Mouse (Mus musculus) splenic B cell, adult 2 months (primary cell): Measurements from ENCODE around the gene Nphs1.

Source experiments
- DNase-seq: peaks from one replicate; pipeline ENCODE4 v3.0.0-alpha.2; 2011; ENCODE audit warnings: low read depth, low spot score
- H3K27me3 ChIP-seq: 2 replicates; pipeline ENCODE4 v1.6.1; 2012; ENCODE audit warnings: mild to moderate bottlenecking, low read length, moderate library complexity, mixed read lengths; ENCODE audit not compliant: control insufficient read depth, poor library complexity, insufficient read depth, severe bottlenecking
- H3K36me3 ChIP-seq: 2 replicates; pipeline ENCODE4 v1.6.1; 2012; ENCODE audit warnings: mild to moderate bottlenecking, low read length, moderate library complexity, mixed read lengths; ENCODE audit not compliant: control insufficient read depth, poor library complexity, insufficient read depth, severe bottlenecking

Nphs1 gene

DNA sequence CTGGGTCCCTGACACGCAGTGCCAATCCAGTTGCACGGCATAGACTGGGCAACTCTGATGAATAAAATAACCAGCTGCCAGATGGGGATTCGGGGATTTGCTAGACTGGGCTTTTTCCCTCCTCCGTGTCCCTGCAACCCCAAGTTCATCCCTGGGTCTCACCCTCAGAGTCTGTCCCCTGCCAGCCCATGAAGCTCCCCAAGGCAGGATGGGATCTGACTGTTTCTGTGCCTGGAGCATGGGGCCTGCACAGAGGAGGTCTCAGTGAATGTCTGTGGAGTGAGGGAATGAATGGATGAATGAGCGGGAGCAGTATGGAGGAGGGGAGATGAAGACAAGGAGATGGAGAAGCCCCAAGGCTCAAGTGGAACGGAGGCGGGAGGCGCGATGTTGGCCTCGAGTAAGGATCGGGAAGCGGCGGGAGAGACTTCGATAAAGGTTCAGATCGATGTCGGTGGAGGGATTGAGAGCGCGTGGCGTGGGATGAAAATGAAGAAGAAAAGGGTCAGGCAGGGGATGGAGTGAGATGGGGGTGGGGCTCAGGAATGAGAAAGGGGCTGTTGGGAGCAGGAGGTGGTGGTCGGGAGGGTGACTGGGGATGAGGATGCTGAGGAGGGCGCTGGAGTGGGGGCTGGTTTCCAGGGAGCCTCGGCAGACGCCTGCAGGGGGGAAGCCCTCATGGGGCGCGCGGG, 76.0 kb downstream of the Nphs1 start:
- peak; percentile 15 for DNase-seq
- no peaks in the 10 kb centered on the region for H3K27me3 ChIP-seq
- no peaks in the 10 kb centered on the region for H3K36me3 ChIP-seq

DNA sequence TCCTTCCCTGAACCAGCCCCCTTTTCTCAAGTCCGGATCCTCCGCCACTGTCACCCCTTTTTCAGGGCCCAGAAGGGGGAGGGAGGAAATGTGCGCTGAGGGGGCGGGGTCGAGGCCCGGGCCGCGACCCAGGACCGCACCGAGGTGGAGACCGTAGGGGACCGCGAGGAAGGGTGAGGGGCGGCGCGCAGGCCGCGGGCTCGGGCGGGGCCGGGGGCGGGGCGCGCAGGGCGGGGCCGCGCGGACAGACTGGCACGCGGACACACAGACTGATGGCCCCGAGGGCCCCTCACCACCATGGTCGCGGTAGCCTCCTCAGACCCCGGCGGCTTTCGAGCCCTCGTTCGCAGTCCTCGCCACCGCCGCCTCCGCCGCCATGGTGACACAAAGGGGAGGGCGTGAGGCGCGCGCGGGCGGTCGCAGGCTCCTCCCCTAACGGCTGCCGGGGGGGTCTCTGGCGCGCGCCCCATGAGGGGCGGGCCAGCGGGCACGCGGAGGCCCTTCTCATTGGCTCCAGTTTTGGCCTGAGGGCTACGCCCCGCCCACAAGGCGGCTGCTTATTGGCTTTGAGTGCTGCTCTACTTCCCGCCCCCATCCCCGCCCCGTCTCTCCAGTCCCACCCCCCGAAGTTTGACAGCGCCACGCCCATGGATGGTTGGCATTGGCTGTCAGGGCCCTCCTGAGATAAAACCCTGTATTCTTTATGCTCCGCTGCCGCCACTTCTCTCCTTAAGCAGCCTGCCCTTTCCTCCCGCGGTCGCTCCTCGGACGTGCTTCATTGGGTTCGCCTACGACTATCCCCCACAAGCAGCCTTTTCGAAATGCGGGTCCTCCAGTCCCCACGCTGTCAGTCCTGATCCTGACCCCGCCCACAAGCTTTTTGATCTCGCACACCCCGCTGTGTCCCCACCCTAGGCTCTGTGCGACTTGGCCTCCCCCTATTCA, 76.8 kb downstream of the Nphs1 start, which contains the start of gene Arhgap33:
Gene Arhgap33 (minus strand): TSS at position 428 of the 945 bp plus-strand sequence.
- Histone ChIP-seq H3K27me3 (no peaks in the 10 kb centered on the region), H3K36me3 (no peaks in the 10 kb centered on the region)
- peak; percentile 98 for DNase-seq
